Mouse (Mus musculus): ENCODE measurements around the gene Pafah1b3.
A peak's percentile ranks its signal among the peaks of the same experiment; 100 is the strongest.

Gene Pafah1b3

DNA sequence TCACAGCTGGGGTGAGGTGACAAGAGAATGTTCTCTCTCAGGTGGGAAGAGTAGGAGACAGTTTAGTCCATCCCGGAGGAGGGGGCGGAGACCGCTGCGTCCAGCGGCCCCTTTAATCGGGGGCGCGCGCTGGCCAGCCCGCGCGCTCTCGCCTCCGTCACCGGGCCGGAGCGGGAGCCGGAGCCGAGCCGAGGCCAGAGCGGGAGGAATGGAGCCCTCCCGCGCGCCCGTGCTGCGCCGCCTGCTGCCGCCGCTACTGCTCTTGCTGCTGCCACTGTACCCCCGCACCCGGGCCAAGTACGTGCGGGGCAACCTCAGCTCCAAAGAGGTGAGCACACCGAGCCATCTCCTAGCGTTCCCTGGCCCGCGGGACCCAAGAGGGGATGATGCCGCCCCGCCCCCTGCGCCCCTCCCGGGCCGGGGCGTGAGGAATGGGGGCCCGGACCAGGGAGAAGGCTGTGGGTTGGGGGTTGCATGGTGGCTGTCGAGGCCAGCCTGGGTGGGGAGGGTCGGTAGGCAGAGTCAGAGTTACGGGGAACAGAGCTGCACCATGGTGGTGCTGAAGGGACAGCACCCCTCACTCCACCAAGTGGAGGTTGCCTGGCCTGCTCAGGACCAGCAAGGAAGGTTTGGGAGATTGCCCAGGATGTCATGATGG, 8.3 kb upstream of the Pafah1b3 start, which contains the start of gene Tmem145:
Gene Tmem145, plus strand, starts transcription at position 151 of the 658 bp plus-strand sequence.
- DNase-seq (ENCODE audit: low spot score), result no peak

DNA sequence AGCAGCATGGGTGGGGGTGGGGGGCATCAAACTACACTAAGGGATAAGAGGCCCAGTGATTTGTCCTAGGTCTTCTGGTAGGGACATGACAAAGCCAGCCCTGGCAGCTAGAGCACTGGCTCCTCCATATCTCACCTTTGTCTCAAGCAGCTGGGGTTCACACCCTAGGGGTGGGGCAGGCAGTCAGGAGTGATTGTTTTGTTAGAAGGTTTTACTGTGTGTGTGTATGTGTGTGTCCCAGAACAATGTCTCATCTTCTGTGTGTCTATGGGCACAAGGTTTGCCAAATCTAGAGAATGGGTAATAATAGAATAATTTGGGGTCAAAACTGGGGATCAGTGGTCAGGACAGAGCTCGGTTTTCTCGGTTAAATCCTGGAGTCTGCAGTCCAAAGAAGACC, 7.7 kb upstream of the Pafah1b3 start:
- no peak for DNase-seq (ENCODE audit: low spot score)

DNA sequence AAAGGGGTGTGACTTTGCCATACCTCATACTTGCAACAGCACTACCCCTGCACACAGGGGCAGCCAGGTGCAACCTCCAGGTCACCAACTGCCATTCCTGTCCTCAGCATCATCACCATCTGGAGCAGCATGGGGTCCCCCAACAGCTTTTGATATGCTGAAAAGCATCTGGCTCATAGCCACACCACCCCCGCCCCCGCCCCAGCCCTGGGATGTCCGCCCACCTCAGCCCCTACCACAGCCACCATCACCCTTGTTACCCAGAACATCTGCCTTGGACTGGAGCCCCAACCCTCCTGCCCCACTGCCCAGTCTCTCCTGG, 5.9 kb upstream of the Pafah1b3 start:
- DNase-seq (ENCODE audit: low spot score), result no peak

DNA sequence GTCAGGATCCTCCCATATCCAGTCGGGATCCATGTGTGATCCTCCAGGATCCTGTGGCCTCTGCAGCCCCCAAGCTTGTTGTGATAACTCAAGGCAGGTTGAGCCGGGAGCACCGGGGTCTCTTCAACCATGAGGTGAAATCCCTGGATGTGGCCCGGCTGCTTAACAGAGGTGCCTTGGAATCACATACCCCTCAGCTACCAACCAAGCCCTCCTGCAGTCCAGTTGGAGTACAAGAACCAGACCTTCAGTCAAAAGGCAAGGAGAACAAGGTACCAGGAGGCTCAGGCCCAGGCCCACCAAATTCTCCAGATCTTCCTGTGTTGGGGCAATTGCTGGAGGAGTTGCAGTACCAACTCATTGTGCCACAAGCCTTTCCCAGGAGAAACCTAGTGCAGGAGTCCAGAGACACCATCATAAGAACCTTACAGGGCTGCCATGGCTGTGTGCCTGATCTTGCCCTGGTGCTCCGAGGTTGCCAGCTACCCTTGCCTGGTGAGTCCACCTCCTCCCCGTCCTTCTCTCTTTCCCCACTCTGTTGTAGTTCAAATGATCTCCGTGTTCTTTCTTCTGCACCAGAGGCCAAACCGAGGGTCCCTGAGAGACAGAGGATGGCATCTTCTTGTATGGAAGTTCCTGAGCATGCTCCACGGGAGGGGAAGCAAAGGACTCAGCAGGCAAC, 5.4 kb upstream of the Pafah1b3 start:
- no peak for DNase-seq (ENCODE audit: low spot score)

DNA sequence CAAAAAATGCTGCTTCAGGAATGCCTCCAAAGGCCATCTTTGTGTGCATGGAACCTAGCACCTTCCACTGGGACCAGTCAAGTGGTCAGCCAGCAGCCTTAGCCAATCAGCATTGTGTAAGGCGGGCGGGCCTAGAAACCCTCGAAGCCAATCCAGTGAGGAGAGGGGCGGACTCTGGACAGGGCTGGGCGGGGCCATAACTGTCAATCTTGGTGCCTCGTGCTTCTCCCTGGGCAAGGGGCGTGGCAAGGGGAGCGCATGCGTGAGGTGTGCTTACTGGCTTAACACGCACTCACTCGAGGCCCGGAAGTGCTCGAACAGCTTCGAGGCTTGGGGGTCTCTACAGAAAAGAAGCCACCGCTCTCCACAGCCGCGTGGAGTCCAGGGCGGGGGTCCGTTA, 3.3 kb upstream of the Pafah1b3 start, which contains the start of gene Prr19:
Gene Prr19, plus strand, starts transcription at position 349 of the 400 bp plus-strand sequence.
- no peak for DNase-seq (ENCODE audit: low spot score)

DNA sequence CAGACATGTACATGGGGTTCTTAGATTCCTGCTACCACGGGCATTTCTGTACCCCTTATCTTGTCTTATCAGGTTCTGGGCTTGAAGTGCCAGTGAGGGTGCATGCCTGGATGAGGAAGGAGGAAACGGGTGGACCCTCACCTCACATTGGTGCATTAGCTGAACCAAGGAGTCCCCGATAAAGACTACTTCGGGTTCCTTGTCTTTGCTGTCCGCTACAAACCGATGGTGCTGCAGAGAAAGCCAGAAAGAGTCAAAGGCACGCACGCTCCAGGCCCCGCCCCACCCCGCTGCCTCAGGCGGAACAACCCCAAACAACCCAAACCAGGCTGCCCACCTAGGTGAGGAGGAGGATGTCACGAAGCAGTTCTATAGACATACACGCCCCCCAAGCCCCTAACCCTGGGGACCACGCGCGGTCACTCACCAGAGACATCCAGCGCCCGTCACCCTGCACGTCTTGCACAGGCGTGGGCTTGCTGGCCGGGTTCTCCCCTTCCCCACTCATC, 787 bp downstream of the Pafah1b3 start:
- DNase-seq (ENCODE audit: low spot score), result peak; percentile 42

DNA sequence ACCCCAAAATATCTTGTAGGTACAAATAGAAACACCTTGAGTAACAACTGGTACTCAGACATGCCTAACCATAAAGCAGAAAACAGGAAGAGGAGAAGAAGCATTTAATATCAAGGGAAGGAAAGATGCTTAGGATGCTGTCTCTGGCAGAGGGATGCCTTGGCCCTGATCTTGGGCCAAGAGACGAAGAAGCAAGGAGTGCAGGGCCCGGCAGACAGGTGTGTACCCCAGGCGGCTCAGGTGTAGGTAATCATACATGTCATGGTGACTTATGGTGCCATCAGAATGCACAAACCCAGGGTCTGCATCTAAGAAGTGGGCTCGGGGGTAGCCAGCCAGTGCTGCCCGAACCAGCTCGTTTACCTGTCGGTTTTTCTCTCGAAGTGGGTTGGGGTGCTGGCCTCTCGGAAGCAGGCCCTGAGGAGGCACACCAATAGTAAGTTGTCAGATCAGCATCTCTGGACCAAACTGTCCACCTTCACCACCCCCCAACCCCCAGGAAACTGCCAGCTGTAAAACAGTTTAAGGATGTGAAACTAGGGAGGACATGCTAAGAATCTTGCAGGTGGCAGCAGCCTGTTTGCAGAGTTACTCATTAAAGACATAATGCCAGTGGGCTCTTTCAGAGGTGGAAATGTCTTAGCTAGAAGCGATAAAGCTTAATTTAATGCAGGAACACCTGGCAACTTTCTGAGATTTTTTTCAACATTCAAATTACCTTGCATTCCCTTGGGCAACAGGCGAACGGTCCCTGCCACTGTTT, 2.6 kb downstream of the Pafah1b3 start:
- DNase-seq (ENCODE audit: low spot score), result no peak

DNA sequence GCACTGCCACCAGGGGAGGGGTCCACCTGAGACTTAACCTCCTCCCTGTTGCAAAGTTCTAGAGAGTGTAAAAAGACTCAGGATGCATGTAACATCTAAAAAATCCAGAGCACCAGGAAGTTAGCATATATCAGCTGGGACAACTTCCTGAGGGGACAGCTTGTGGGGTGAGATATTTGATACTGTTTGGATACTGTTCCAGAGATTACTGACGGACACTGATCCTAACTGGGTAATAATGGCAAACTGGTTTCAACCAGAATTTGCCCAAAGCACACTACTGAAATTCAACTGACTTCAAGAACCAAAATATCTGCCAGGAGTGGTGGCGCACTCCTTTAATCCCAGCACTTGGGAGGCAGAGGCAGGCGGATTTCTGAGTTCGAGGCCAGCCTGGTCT, 3.3 kb downstream of the Pafah1b3 start:
- DNase-seq (ENCODE audit: low spot score), result no peak

DNA sequence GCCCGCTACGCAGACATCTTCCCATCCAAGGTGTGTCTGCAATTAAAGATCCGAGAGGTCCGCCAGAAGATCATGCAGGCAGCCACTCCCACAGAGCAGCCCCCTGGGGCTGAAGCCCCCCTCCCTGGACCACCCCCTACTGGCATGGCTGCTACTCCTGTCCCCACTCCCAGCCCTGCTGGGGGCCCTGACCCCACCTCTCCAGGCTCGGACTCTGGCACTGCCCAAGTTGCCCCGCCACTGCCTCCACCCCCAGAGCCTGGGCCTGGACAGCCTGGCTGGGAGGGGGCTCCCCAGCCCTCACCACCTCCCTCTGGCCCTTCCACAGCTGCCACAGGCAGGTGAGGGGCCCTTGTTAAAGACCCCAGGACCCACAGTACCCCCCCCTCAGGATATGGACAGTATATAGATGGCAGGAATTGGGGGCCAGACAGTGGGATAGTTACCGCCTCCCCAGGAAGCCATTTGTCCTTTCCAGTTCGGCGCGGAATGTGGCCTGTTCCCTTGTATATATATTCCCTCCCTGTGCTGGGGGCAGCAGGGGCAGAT, 4.5 kb downstream of the Pafah1b3 start:
- DNase-seq (ENCODE audit: low spot score), result no peak

DNA sequence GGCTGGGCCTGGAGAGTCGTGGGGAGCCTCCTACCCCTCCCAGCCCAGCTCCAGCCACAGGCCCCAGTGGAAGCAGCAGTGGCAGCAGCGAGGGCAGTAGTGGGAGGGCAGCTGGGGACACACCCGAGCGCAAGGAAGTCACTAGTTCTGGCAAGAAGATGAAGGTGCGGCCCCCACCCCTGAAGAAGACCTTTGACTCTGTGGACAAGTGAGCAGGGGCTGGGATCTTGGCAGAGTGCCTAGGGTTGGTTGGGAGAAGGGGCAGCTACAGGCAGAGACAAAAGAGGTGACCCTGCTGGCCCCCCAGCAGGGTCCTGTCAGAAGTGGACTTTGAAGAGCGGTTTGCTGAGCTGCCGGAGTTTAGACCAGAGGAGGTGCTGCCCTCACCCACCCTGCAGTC, 5.7 kb downstream of the Pafah1b3 start:
- DNase-seq (ENCODE audit: low spot score), result no peak

DNA sequence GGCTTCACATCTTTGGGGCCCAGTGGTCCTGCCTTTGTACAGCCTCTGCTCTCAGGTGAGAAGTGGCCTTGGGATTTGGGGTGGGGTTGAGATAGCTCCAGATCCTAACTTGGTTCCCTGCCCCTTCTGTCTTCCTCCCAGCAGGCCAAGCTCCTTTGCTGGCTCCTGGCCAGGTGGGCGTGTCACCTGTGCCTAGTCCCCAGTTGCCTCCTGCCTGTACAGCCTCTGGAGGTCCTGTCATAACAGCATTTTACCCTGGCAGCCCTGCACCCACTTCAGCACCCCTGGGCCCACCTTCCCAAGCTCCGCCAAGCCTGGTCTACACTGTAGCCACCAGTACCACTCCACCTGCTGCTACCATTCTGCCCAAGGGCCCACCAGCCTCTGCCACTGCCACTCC, 6.9 kb downstream of the Pafah1b3 start:
- DNase-seq (ENCODE audit: low spot score), result no peak

DNA sequence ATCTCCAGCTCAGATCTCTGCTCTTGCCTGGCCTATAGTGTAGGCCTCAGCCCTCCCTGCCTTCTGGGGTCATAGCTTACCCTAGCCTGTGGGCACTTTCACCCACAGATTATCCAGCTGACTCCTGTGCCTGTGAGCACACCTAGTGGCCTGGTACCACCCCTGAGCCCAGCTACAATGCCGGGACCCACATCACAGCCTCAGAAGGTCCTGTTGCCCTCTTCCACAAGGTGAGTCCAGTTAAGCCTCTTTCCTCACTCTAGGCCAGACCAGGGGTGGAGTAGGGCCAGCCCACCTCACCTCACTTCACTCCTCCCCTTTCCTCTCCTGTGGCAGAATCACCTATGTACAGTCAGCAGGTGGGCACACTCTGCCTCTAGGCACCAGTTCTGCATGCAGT, 7.3 kb downstream of the Pafah1b3 start:
- no peak for DNase-seq (ENCODE audit: low spot score)

DNA sequence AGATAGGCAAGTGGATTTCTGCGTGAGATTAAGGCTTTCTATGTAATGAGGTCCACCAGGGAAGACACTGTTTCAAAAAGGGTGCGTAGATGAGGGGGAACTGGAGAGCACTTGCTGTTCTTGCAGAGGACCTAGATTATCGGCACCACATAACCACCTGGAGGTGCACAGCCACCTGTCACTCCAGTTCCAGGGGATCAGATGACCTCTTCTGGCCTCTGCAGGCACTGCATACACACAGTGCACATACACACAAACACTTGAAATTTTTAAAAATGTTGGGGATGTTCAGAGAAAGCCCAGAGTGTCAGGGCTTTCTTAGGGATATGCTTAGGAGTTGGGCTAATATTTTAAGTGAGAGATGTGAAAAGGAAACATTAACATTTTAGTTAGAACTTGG, 7.9 kb downstream of the Pafah1b3 start:
- DNase-seq (ENCODE audit: low spot score), result no peak

DNA sequence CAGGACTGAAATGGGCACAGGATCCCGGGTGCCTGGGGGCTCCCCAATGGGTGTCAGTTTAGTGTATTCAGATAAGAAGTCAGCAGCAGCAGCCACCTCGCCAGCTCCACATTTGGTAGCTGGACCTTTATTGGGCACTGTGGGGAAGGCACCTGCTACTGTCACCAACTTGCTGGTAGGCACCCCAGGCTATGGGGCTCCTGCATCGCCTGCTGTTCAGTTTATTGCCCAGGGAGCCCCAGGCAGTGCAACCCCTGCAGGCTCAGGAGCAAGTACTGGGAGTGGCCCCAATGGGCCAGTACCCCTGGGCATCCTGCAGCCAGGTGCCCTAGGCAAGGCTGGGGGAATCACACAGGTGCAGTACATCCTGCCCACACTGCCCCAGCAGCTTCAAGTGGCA, 9.1 kb downstream of the Pafah1b3 start:
- no peak for DNase-seq (ENCODE audit: low spot score)

DNA sequence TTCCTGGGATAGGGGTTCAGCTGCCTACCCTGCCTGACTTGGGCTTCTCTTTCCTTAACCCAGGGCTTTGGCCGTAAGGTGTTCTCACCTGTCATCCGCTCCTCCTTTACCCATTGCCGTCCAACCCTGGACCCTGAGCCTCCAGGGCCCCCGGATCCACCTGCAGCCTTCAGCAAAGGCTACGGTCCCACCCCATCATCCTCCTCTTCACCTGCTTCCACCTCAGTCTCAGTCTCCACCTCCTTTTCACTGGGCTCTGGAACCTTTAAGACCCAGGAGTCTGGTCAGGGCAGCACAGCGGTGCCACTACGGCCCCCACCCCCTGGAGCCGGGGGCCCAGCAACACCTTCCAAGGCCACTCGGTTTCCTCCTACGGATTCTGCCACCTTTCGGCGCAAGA, 9.8 kb downstream of the Pafah1b3 start:
- DNase-seq (ENCODE audit: low spot score), result no peak

DNA sequence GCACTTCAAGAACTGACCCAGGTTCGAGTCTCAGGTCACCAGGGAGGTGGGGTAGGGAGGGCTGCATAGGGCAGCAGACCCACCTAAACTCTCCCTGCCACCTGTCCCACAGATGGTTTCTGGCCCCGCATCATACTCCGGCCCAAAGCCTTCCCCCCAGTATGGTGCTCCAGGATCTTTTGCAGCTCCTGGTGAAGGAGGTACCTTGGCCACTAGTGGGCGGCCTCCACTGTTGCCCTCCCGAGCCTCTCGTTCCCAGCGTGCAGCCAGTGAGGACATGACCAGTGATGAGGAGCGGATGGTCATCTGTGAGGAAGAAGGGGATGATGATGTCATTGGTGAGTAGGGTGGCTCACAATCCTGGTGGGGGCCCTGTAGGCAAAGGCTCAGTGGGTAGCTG, 10.8 kb downstream of the Pafah1b3 start:
- DNase-seq (ENCODE audit: low spot score), result no peak

DNA sequence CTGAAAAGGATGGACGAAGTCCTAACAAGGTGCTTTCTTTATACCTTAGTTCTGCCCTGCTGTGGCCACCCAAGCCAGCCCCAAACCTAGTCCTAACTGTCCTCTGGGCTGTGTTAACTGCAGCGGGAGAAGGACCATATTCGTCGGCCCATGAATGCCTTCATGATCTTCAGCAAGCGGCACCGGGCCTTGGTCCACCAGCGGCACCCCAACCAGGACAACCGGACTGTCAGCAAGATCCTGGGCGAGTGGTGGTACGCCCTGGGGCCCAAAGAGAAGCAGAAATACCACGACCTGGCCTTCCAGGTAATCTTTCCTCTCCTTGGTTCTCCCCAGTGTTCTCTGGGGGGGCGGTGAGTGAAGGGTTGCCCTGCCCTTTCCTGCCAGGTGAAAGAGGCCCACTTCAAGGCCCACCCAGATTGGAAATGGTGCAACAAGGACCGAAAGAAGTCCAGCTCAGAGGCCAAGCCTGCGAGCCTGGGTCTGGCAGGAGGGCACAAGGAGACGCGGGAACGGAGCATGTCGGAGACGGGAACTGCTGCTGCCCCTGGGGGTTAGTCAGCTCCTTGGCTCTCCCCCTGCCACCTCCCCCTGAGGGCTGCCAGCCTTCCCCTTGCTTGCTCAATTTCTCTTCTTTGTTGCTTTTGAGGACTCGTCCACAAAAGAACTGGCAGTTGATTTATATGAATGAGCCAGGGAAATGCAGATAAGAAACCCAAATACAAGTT, 12.1 kb downstream of the Pafah1b3 start:
- DNase-seq (ENCODE audit: low spot score), result no peak

DNA sequence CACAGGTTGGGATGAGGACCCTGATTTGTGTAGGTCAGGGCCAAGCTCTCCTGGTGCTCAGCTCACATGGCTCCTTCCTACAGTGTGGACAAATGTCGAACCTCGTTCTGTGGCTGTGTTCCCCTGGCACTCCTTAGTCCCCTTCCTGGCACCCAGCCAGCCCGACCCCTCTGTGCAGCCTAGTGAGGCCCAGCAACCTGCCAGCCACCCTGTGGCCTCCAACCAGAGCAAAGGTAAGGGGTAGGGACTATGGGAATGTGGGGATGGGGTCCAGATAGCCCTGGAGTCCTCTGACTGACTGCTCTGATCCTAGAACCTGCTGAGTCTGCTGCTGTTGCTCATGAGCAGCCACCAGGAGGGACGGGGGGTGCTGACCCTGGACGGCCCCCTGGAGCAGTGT, 13.0 kb downstream of the Pafah1b3 start:
- no peak for DNase-seq (ENCODE audit: low spot score)

DNA sequence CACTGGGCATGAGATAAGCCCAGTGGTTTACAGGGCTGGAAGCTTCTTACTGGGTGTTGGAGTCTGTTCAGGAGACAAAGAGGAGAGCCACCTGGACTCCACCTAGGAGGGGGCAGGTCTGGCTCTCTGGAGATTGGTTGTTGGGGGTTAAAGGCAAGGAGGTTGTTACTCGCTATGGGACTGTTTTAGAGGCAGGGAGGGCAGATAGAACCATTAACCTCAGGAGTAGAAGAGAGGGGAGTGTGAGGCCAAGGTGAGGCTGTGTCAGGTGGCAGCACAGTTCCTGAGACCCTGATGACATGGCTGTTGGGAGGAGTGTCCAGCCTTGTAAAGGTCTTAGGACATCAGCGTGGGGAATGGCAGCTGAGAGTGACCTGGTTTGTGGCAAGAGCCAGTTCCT, 13.6 kb downstream of the Pafah1b3 start:
- no peak for DNase-seq (ENCODE audit: low spot score)

DNA sequence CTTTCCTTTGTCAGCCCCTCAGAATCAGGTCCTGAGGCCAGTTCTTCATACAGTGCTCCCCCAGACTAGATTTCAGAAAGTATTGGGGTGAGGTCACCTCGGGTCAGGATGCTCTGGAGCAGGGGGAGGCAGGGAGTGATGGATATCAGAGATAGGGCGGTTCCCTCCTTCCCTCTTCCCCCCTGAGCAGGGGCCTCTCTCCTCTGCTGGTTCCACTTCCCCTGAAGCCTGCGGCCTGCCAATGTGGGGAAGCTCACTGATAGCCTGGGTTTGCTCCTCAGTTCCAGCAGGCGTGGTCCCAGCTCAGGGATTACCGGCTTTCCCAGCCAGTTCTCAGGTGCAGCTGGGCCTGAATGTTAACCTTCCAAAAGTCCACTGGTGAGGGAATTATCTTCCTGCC, 14.1 kb downstream of the Pafah1b3 start:
- DNase-seq (ENCODE audit: low spot score), result no peak

DNA sequence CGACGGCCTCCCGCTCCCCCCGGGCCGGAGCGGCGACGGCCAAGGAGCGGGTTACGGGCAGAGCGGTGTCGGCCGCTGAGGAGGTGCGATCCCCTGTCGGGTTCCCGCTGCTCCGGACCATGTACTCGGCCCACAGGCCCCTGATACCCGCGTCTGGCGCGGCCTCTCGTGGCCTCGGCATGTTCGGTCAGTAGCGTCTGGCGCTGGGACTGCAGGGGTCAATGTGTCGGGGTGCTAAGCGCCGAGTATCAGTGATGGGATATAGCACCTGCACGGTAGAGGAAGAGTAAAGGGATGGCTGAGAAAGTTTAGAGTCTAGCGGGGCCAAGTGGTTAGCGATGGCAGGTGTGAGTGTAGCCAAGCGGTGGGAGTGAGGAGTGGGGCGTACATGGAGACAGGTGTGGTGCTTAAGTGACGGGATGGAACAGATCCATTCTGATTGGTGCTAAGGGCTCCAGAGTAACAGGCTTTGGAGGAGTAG, 15.0 kb downstream of the Pafah1b3 start:
- peak; percentile 38 for DNase-seq (ENCODE audit: low spot score)

Measured in T-cell, adult 2 months (primary cell).